Mouse (Mus musculus): ENCODE results near the gene Amfr.

DNA sequence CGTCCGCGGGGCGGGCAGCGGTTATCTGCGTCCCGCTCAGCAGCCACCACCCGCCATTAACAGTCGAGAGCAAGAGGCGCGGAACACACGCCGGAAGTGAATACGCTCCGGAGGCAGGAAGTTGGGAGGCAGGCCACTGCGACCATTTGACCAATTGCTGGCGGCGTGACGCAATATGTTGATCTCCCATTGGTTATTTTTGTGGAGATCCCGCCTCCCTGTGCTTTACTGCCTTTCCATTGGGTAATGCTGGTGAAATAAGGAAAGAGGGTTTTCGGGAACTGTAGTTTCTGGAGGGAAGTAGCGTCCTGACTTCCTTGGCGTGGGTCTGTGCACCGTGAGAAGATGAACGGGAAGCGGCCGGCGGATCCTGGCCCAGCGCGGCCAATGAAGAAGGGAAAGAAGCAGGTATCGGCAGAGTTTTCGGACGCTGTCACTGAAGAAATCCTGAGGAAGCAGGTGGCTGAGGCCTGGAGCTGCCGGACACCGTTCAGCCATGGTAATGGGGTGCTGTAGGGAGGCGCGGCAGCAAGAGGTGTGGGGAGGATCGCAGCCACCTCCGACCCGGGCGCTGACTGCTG lies 24.4 kb upstream of the Amfr start, which contains the start of the genes Nudt21 and Ogfod1:
- TF ChIP-seq GATA1 (IDR thresholded peaks at IDR 0.05; ENCODE audit: low read length) (no peak), TAL1 (IDR thresholded peaks at IDR 0.05; ENCODE audit: low read length) (no peak)
